Mouse (Mus musculus): Measurements from ENCODE around the gene Stk38l. TPM values are rescaled to one million over a fixed set of nuclear protein-coding genes. Genes with fewer than 3 reads are reported as not detected.
"Not testable (repeated sequence)": the region's sequence is repeated elsewhere in the genome, so short reads cannot be mapped to it uniquely, and the experiment has no call there.

Gene Stk38l
- total RNA-seq, 2 experiments from 2014 or later, result 0.58 to 6.8 TPM

GRCm38 (mm10) chr6:146764593-146764992, 39.8 kb downstream of the Stk38l start:
- ATAC-seq (replicated peaks; ENCODE audit: low FRiP score, poor library complexity, severe bottlenecking), result no peak

DNA sequence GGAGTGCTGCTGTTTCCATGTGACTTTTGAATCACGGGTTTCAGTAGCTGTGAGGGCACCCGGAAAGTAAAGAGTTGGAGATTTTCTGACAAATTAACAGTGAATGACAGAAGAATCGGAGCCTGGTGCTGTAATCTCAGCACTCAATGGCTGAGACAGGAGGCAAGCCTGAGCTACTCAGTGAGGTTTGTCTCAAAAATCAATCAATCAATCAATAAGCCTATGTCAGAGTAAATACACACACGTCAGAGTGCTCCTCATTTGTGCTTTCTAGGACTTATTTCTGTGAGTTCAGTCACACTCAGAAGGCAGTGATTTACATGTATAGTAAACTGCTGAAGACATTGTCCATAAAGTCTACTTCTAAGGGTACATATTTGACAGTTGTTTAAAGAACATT, 40.5 kb downstream of the Stk38l start:
- ATAC-seq (replicated peaks; ENCODE audit: low FRiP score, poor library complexity, severe bottlenecking), result no peak

DNA sequence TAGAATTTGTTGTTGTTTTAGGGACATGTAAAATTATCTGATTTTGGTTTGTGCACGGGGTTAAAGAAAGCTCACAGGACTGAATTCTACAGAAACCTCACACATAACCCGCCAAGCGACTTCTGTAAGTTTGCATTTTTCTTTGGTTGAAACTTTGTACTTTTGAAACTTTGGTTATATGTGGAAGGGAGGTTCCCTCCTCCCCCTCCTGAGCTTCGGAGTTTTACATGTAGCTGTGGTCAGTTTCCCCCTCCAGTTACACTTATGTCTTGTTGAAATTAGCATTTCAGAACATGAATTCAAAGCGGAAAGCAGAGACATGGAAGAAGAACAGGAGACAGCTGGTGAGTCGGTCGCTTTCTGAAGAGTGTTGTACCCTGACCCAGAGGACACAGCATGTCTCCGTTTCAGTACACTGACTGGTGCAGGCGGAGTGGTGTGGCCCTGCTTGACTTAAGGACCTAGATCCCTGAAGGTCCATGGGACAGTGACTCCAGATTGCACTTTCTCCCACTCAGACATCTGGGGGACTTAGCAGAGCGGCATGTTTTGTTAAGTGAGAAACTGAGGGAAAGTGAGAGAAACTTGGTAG, 44.1 kb downstream of the Stk38l start:
- ATAC-seq (replicated peaks; ENCODE audit: low FRiP score, poor library complexity, severe bottlenecking), result no peak

GRCm38 (mm10) chr6:146770005-146770745, 45.4 kb downstream of the Stk38l start:
- no peak for ATAC-seq (replicated peaks; ENCODE audit: low FRiP score, poor library complexity, severe bottlenecking)

DNA sequence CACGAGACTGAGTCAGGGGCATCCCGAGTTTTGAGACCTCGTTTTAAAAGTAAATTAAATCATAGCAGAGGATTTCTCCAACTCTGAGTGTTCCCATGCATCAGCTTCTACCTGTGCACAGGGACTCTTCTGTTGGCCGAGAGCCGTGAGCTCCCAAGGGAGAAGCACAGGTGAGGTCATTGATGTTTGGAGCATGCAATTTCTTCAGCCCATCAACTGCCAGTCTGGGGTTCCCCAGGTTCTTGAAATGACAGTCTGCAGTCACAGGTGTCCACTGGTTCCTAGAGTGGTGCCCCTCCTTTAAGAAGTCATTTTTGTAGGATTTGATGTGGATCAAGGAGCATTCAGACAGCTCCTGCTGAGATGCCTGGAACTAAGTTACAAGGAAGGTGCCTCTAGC, 46.0 kb downstream of the Stk38l start:
- no peak for ATAC-seq (replicated peaks; ENCODE audit: low FRiP score, poor library complexity, severe bottlenecking)

- not testable (repeated sequence) for ATAC-seq (replicated peaks; ENCODE audit: low FRiP score, poor library complexity, severe bottlenecking)
These were observed 51.1 kb downstream of the Stk38l start for GRCm38 (mm10) chr6:146775864-146776263.

GRCm38 (mm10) chr6:146776610-146777389, 52.0 kb downstream of the Stk38l start:
- ATAC-seq (replicated peaks; ENCODE audit: low FRiP score, poor library complexity, severe bottlenecking), result peak; percentile 28; the same call in 1 of the 2 replicates

DNA sequence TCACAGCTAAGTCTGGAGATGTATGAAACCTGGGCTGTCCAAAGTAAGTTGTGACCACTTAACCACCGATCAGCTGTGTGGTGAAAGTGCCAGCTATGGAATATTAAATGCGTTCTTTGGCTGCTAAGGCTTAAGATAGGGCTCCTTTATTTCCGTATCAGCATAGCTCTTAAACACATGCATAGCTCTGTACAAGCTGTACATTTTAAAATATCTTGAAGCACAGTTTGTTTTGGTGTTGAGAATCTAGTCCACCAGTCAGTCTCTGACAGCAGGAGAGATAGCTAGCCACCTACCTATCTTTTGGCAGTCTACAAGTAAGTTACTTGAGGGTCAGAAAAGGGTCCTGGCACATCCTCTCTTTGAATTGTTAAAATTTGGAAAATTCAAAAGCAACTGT, 53.3 kb downstream of the Stk38l start:
- no peak for ATAC-seq (replicated peaks; ENCODE audit: low FRiP score, poor library complexity, severe bottlenecking)

- ATAC-seq (replicated peaks; ENCODE audit: low FRiP score, poor library complexity, severe bottlenecking), result no peak
These were observed 56.8 kb downstream of the Stk38l start for GRCm38 (mm10) chr6:146781566-146781965.

DNA sequence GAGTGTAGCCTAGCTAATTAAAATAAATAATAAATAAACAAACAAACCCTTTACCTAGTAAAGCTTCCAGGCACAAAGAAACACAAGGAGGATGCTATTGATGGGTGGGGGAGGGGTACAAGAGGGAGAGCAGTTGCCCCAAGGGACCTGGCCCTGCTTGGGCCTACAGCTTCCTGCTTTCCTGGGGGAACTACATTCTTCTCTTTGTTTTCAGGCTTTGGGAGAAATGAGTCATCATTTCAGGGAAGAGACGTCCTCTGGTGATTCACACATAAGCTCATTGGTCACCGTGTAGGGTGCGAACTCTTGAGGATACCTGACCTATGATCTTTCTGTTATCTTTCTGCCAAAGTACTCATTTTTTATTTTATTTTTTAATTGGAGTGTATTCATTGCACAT, 68.7 kb downstream of the Stk38l start:
- no peak for ATAC-seq (replicated peaks; ENCODE audit: low FRiP score, poor library complexity, severe bottlenecking)

DNA sequence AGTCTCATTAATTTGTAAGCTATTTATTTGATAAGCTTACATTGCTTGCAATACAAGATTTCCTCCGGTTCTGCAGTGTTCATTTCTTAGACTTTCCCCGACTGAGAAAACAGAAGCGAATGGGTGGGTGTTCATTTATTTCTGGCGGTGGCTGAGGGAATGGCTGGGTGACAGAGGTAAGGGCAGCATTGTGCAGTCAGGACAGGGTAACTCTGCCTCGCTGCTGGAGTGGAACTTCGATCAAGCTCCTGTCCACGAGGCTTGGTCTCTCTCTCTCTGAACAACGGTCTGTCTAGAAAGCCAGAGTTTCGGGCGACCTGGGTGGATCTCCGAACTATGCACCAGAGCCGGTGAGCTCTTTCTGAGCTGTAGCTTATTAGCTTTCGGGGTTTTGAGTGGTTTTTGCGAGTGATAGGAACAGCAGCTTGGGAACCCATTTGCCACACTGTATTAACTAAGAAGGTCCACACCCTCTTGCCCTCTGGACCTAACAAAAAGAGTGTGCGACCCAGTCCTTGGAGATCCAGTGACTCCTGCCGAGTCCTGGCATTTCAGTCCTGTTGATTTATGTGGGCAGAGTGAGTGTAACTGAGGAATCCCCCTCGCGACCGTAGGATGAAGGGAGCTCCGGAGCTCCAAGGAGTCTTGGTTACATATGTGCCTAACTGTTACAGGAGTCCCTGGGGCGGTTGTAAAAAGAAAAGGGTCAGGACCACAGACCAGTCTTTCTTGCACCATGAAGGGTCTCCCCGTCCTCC, 70.5 kb downstream of the Stk38l start:
- ATAC-seq (replicated peaks; ENCODE audit: low FRiP score, poor library complexity, severe bottlenecking), result no peak

- ATAC-seq (replicated peaks; ENCODE audit: low FRiP score, poor library complexity, severe bottlenecking), result no peak
These were observed 71.2 kb downstream of the Stk38l start, which contains the start of gene Arntl2 for GRCm38 (mm10) chr6:146795924-146796545. Gene Arntl2, plus strand, starts transcription at chr6:146796055.

DNA sequence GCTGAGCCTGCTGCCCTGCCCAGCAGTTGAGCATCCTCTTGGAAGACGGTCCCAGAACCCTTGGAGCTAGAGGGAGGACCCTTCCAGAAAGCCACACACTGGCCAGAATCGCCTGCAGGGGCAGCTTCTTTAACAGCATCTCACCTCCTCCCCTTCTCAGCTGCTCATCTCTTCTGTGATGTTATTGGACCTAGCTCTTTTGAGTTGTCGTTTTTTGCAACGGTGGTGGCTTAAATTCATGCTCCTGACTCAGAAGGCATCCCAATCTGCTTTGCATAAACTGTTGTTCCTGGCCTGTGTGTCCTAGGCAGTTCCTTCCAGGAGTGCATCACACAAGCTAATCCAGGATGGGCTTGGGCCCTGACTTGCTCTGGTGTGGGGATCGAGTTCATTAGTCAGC, 72.7 kb downstream of the Stk38l start:
- no peak for ATAC-seq (replicated peaks; ENCODE audit: low FRiP score, poor library complexity, severe bottlenecking)

- ATAC-seq (replicated peaks; ENCODE audit: low FRiP score, poor library complexity, severe bottlenecking), result no peak
These were observed 85.2 kb downstream of the Stk38l start for GRCm38 (mm10) chr6:146809991-146810390.

DNA sequence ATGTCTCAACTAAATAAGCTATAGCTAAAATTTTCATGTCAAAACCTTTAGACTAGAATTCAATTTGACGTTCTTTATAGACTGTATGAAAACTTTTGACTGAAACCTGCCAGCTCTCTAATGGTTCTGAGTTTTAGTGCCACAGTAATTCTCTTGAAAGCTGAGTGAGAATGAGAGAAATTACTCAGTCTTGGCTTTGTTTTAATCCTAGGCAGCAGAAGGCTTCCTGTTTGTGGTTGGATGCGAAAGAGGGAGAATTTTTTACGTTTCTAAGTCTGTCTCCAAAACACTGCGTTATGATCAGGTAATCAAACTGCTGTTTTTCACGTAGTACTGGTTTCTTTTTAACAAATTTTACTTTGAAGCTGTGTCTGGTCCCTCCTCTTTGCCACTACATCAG, 88.2 kb downstream of the Stk38l start:
- ATAC-seq (replicated peaks; ENCODE audit: low FRiP score, poor library complexity, severe bottlenecking), result no peak

GRCm38 (mm10) chr6:146820177-146820965, 95.6 kb downstream of the Stk38l start:
- no peak for ATAC-seq (replicated peaks; ENCODE audit: low FRiP score, poor library complexity, severe bottlenecking)

DNA sequence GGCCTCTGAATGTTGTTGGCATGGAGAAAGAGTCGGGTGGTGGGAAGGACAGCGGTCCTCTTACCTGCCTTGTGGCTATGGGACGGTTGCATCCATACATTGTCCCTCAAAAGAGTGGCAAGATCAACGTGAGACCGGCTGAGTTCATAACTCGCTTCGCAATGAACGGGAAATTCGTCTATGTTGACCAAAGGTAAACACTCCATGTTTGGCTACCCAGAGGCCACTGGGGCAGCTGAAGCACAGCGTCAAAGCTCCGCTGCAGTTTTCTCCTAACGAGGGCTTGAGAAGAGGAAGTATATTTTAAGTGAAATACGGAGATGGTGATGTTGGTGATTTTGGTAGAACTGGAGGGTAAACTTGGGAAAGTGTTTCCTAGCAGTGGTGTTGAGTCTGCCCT, 97.2 kb downstream of the Stk38l start:
- no peak for ATAC-seq (replicated peaks; ENCODE audit: low FRiP score, poor library complexity, severe bottlenecking)

DNA sequence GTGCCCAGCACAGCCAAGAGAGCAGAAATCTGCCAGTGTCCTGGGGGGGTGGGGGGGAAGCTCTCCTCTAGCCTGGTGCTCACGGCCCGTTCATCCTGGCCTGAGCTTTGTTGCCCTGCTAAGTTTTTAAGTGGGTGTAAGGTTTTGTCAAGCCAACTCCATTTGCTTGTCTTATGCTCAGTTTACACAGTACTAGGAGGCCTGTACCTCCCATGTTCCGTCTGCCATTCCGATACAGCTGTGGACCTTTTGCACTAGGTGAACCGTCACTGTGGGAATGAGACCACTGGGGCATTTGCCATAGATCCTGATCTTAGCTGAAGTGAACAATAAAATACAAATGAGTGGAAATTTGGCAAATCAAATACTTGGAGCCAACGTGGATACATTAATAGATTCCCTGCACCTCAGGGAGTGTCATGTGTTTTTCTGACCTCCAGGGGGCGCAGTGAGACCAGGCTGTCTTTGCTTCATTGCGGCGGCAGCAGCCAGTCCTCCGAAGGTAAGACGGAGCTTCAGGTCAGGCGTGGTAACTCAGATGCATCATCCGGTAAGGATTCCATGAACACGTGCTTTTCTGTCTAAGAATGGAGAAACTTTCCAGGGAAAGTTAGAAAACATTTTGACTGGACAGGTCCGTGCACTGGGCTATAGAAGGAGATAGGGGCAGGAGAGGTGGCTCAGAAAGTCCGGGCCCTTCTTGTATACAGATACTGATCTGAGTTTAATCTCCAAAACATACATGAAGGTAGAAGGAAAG, 100.1 kb downstream of the Stk38l start:
- ATAC-seq (replicated peaks; ENCODE audit: low FRiP score, poor library complexity, severe bottlenecking), result peak; percentile 85

Measured in erythroblast, adult 5-6 weeks (primary cell).